Mouse (Mus musculus): Measurements from ENCODE around the gene Galnt11. TPM values are rescaled to one million over a fixed set of nuclear protein-coding genes. Genes with fewer than 3 reads are reported as not detected.

Gene Galnt11
- polyA plus RNA-seq, 1 experiment from 2014 or later = 37.0 TPM

Other genes starting within 250 kb of the Galnt11 start
- gene Prkag2, start 121.3 kb upstream of the Galnt11 start, polyA plus RNA-seq (2014; fragmentation: Nextera tagmentation; extraction: Ambion mirVana) = 51.9 and 54.4 TPM in 2 replicates
- not detected in 2 replicates for gene Galntl5, start 40.4 kb upstream of the Galnt11 start, polyA plus RNA-seq (2014; fragmentation: Nextera tagmentation; extraction: Ambion mirVana)
- not detected in 2 replicates for gene E130116L18Rik, start 1.2 kb downstream of the Galnt11 start, polyA plus RNA-seq (2014; fragmentation: Nextera tagmentation; extraction: Ambion mirVana)

Measured in forebrain, embryonic 11.5 days (tissue).